Mouse (Mus musculus) liver, embryonic 16.5 days (tissue): ENCODE results near the gene Gm10142. TPM values are rescaled to one million over a fixed set of nuclear protein-coding genes. Genes with fewer than 3 reads are reported as not detected.
"Not testable (repeated sequence)": the region's sequence is repeated elsewhere in the genome, so short reads cannot be mapped to it uniquely, and the experiment has no call there.

ENCODE experiments used
- ATAC-seq: fragments of 200-750 bp; cut with Nextera tagmentation; 2 replicates; pipeline ENCODE4 v1.8.0; 2017; ENCODE audit warnings: low read depth, mild to moderate bottlenecking, moderate number of reproducible peaks, moderate library complexity
- H3K27ac ChIP-seq: fragments of 300-500 bp; sonication (generic); 2 replicates; pipeline ENCODE4 v1.5.1; 2014; ENCODE audit warnings: mild to moderate bottlenecking, low read length
- H3K27me3 ChIP-seq: fragments of 300-500 bp; sonication (generic); 2 replicates; pipeline ENCODE4 v1.6.1; 2014; ENCODE audit warnings: low read depth, low read length, mixed read lengths; ENCODE audit not compliant: control insufficient read depth, insufficient read depth
- H3K36me3 ChIP-seq: fragments of 300-500 bp; sonication (generic); 2 replicates; pipeline ENCODE4 v1.6.1; 2014; ENCODE audit warnings: mild to moderate bottlenecking; ENCODE audit not compliant: control insufficient read depth, insufficient read depth
- H3K4me1 ChIP-seq: fragments of 300-500 bp; sonication (generic); 2 replicates; pipeline ENCODE4 v1.6.1; 2014; ENCODE audit warnings: low read depth, low read length, mixed read lengths; ENCODE audit not compliant: control insufficient read depth
- H3K4me2 ChIP-seq: fragments of 300-500 bp; sonication (generic); 2 replicates; pipeline ENCODE4 v1.6.1; 2014; ENCODE audit warnings: low read depth, low read length, mixed read lengths
- H3K4me3 ChIP-seq: fragments of 300-500 bp; sonication (generic); 2 replicates; pipeline ENCODE4 v1.5.1; 2014; ENCODE audit warnings: low read depth, mild to moderate bottlenecking, low read length
- H3K9ac ChIP-seq: fragments of 300-500 bp; sonication (generic); 2 replicates; pipeline ENCODE4 v1.6.1; 2014; ENCODE audit warnings: low read depth, low read length
- H3K9me3 ChIP-seq: fragments of 300-500 bp; sonication (generic); replicated peaks from 2 replicates; pipeline ENCODE4 v1.6.1; 2016; ENCODE audit warnings: low read length; ENCODE audit not compliant: control insufficient read depth
- WGBS: fragments of 180-500 bp; shearing (Covaris S2); extraction: QIAGEN DNeasy Blood & Tissue Kit; methylation state at CpG from one replicate; pipeline ENCODE4 v1.1.7; 2014; ENCODE audit not compliant: insufficient replicate concordance; 5-methylcytosine and 5-hydroxymethylcytosine counted together
- polyA plus RNA-seq: library from polyadenylated mRNA; unstranded; fragments of >200 nt; fragmentation: Nextera tagmentation; extraction: Ambion mirVana; gene quantifications from 2 replicates; pipeline ENCODE4 v1.2.1, GENCODE M21; 2015

Gm10142 gene
- polyA plus RNA-seq, 1 experiment from 2014 or later = not detected

DNA sequence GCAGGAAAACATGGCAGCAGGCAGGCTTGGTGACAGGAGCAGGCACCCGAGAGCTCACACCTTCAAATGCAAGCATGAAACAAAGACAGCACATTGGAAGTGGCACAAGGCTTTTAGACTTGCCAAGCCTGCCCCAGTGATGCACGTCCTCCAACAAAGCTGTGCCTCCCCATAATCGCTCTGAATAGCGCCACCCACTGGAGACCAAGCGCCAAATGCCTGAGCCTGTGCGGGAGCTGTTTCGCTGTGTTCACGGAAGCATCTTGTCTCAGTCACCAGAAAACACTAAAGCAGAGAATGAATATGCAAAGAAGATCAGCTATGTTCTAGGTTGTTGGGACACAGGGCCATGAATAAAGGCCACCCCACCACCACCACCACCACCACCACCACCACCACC, 9.2 kb downstream of the Gm10142 start:
- Histone ChIP-seq H3K4me2 (no peak overlapping the region), H3K4me3 (no peak overlapping the region), H3K4me1 (no peaks in the 10 kb centered on the region), H3K9ac (no peak overlapping the region), H3K36me3 (no peaks in the 10 kb centered on the region), H3K27ac (no peak overlapping the region), H3K9me3 (no peaks in the 10 kb centered on the region), H3K27me3 (no peaks in the 10 kb centered on the region)
- ATAC-seq = no peak
- 63% methylated on average over 8 of the region's 8 CpGs for WGBS

DNA sequence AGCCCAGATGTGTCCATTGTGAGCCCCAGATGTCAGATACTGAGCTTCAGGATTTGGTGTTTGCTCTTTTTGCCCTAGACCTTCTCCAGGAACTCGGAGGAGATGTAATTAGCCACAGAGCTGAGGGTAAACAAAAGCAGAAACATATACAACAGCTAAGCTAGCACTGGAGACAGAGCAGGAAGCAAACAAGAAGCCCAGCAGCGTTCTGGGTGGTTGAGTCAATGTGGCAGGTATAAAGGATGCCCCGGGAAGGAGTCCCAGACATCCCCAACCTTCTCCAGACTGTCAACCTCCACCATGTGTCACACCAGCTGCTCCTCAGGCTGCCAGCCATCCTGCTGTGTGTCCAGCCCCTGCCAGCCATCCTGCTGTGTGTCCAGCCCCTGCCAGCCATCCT, 10.6 kb downstream of the Gm10142 start, which contains the start of gene Gm10100:
Gene Gm10100, plus strand, starts transcription at position 301 of the 400 bp plus-strand sequence.
- Histone ChIP-seq H3K4me3 (no peak within 1 kb of the TSS), H3K36me3 (no peaks in the 10 kb centered on the region), H3K4me1 (no peaks in the 10 kb centered on the region), H3K4me2 (no peak within 1 kb of the TSS), H3K9me3 (no peaks in the 10 kb centered on the region), H3K9ac (no peak within 1 kb of the TSS), H3K27ac (no peak within 1 kb of the TSS), H3K27me3 (no peaks in the 10 kb centered on the region)
- WGBS = 24% methylated on average over 3 of the region's 3 CpGs
- no peak for ATAC-seq

DNA sequence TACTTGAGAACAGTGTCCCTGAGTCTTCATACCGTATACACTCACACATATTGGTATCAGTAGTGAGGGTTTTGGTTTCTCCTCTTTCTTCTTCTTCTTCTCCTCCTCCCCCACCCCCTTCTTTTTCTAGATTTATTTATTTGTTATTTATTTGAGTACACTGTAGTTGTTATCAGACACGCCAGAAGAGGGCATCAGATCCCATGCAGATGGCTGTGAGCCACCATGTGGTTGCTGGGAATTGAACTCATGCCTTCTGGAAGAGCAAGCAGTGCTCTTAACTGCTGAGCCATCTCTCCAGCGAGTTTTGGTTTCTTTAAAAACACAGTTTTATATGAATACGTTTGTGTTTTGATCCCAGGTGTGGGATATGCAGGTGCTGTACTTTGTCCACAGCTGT, 12.7 kb downstream of the Gm10142 start:
- Histone ChIP-seq H3K27ac (no peak overlapping the region), H3K9me3 (no peaks in the 10 kb centered on the region), H3K4me1 (no peaks in the 10 kb centered on the region), H3K27me3 (no peaks in the 10 kb centered on the region), H3K4me3 (no peak overlapping the region), H3K9ac (no peak overlapping the region), H3K4me2 (no peak overlapping the region), H3K36me3 (no peaks in the 10 kb centered on the region)
- WGBS = 48% methylated on average over 4 of the region's 4 CpGs
- ATAC-seq = no peak

DNA sequence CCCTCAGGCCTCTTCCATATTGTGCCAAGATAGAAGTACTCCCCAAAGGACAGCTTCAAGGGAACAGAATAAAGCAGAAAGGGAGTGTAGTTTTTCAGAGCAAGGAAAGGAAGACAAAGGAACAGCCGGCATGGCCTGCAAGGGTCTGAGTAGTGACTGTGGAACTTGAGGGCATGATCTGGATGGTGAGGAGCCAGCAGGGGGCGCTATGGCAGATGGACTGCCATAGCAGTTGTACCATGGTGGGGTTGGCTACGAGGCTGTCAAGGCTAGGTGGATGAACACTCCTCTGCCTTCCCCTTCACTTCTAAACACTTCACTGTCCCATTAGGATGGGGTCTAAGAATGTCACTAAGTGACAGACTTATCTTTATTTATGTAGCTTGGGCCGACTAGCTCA, 13.6 kb downstream of the Gm10142 start:
- no peak for ATAC-seq
- H3K9ac ChIP-seq = no peak overlapping the region
- H3K4me3 ChIP-seq = no peak overlapping the region
- H3K4me1 ChIP-seq = no peaks in the 10 kb centered on the region
- 43% methylated on average over 4 of the region's 4 CpGs for WGBS
- no peak overlapping the region for H3K4me2 ChIP-seq
- no peaks in the 10 kb centered on the region for H3K36me3 ChIP-seq
- H3K27me3 ChIP-seq = no peaks in the 10 kb centered on the region
- H3K9me3 ChIP-seq = no peaks in the 10 kb centered on the region
- H3K27ac ChIP-seq = no peak overlapping the region

DNA sequence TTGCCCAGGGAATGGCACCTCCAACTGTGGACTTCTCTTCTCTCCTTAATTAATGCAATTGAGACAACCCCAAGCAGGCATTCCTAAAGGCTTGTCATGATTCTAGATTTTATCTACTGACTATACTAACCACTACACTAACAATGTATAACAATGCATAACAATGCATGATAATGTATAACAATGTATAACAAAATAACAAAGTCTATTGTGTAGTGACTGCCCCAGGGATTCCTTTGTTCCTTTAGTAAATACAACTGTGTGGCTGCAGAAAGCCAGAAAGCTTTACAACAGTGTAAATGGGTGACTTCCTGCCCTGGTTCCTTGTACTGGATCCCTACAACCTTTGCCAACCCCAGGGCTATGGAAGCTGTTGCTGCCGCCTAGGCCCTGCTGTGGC, 20.3 kb downstream of the Gm10142 start:
- Histone ChIP-seq H3K9me3 (no peaks in the 10 kb centered on the region), H3K9ac (no peak overlapping the region), H3K36me3 (no peaks in the 10 kb centered on the region), H3K4me2 (no peak overlapping the region), H3K27ac (no peak overlapping the region), H3K4me1 (no peaks in the 10 kb centered on the region), H3K4me3 (no peak overlapping the region), H3K27me3 (no peaks in the 10 kb centered on the region)
- 70% methylated on average over 1 of the region's 1 CpGs for WGBS
- ATAC-seq = no peak

DNA sequence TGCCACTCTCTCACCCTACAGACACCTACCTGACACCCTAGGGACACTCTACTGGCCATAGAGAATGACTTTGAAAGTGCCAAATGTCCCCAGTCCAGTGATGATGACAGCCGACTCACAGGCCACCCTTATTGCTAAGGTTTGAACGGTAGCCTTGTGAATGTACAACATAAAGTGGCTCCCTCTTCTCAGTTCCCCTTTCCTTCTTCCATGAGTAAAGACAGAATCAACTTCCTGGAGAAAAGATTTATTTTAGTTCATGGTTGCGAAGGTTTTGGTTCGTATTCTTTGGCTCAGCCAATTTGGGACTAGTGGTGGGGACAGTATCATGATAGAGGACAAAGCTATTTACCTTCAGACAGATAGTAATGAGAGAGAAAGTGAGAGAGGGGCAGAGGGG, 23.3 kb downstream of the Gm10142 start:
- WGBS = 49% methylated on average over 4 of the region's 4 CpGs
- H3K9me3 ChIP-seq = no peaks in the 10 kb centered on the region
- H3K9ac ChIP-seq = no peak overlapping the region
- no peaks in the 10 kb centered on the region for H3K36me3 ChIP-seq
- ATAC-seq = no peak
- no peak overlapping the region for H3K27ac ChIP-seq
- H3K27me3 ChIP-seq = no peaks in the 10 kb centered on the region
- H3K4me3 ChIP-seq = no peak overlapping the region
- no peak overlapping the region for H3K4me2 ChIP-seq
- H3K4me1 ChIP-seq = no peaks in the 10 kb centered on the region

DNA sequence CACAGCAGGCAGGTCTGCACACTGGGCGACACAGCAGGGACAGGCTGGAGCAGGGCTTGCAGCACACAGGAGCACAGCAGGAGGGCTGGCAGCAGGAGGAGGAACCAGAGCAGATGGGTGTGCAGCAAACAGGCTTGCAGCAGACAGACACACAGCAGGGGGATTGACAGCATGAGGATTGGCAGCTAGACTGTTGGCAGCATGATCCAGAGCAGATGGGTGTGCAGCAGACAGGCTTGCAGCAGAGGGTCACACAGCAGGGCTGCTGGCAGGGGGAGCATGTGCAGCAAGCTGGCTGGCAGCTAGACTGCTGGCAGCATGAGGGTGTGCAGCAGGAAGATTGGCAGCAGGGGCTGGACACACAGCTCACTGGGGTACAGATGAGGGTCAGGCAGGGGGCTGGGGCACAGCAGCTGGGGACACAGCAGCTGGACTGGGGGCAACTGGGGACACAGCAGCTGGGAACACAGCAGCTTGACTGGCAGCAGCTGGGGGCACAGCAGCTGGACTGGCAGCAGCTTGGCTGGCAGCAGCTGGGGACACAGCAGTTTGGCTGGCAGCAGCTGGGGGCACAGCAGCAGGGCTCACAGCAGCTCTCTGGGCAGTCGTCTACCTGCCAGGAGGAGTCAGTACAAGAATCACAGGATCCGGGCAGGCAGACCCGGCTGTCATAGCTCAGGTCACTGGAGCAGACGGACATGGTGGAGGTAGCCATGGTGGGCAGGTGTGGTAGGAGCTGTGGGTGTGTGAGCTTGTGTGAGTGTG, 26.5 kb downstream of the Gm10142 start, which contains the start of gene Gm18596:
Gene Gm18596, minus strand, starts transcription at position 715 of the 765 bp plus-strand sequence.
- H3K4me1 ChIP-seq, H3K9ac ChIP-seq, H3K27me3 ChIP-seq, H3K4me2 ChIP-seq, H3K36me3 ChIP-seq, H3K9me3 ChIP-seq, H3K4me3 ChIP-seq, ATAC-seq, H3K27ac ChIP-seq: not testable (repeated sequence)
- 47% methylated on average over 4 of the region's 5 CpGs for WGBS

DNA sequence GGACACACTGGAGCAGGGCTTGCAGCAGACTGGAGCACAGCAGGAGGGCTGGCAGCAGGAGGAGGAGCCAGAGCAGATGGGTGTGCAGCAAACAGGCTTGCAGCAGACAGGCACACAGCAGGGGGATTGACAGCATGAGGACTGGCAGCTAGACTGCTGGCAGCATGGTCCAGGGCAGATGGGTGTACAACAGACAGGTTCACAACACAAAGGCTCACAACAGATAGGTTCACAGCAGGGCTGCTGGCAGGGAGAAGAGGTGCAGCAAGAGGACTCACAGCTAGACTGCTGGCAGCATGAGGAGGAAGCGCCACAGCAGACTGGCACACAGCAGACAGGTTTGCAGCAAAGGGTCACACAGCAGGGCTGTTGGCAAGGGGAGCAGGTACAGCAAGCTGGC, 35.1 kb downstream of the Gm10142 start:
- H3K9me3 ChIP-seq, H3K4me1 ChIP-seq, H3K27ac ChIP-seq, H3K9ac ChIP-seq, H3K27me3 ChIP-seq, ATAC-seq, H3K36me3 ChIP-seq, H3K4me3 ChIP-seq, H3K4me2 ChIP-seq: not testable (repeated sequence)
- 50% methylated on average over 1 of the region's 1 CpGs for WGBS

DNA sequence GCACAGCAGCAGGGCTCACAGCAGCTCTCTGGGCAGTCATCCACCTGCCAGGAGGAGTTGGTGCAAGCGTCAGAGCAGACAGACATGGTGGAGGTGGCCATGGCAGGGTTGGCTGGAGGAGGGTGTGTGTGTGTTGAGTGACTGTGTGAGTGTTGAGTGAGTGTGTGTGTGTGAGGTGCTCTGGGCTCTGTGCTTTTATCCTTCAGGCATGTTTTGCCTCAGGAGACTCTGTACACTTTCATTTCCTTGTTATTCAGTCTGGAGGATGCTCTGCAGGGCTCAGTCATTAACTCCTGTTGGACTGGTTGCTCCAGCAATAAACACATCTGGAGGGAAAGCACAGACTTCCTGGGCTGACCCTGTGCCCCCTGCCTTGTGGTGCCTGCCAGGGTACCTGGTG, 35.6 kb downstream of the Gm10142 start, which contains the start of gene Gm9736:
Gene Gm9736, minus strand, starts transcription at position 101 of the 400 bp plus-strand sequence.
- H3K4me2 ChIP-seq, H3K27me3 ChIP-seq, H3K36me3 ChIP-seq, H3K4me3 ChIP-seq, H3K4me1 ChIP-seq, H3K27ac ChIP-seq, H3K9me3 ChIP-seq, ATAC-seq, H3K9ac ChIP-seq: not testable (repeated sequence)
- 44% methylated on average over 1 of the region's 1 CpGs for WGBS
